Mouse (Mus musculus): ENCODE data around the gene Tle6.

Tle6 gene

DNA sequence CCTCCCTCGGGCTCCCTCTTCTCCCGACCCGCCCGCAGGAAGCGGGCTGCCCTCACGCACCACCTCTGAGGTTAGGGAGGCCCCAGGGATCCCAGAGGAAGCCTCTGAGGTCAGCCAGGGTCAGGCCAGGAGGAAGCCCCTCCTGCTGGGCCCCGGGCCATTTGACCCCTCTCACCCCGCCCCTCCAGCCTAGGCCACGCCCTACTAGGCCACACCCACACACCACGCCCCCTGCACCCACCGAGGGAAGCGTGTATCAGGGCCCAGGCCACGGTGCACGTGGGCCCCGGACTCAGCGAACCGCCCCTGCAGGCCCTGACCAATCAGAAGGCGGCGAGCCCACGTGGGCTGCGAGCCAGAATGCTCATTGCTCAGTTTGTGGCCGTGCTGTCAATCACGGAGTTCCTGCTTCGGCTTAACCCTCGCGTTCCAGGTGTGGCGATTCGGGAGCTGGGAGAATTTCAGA lies at the start of gene Tle6:
Gene Tle6, minus strand, starts transcription at position 336 of the 466 bp plus-strand sequence.
- peak; percentile 90 for DNase-seq (ENCODE audit: low read depth)

DNA sequence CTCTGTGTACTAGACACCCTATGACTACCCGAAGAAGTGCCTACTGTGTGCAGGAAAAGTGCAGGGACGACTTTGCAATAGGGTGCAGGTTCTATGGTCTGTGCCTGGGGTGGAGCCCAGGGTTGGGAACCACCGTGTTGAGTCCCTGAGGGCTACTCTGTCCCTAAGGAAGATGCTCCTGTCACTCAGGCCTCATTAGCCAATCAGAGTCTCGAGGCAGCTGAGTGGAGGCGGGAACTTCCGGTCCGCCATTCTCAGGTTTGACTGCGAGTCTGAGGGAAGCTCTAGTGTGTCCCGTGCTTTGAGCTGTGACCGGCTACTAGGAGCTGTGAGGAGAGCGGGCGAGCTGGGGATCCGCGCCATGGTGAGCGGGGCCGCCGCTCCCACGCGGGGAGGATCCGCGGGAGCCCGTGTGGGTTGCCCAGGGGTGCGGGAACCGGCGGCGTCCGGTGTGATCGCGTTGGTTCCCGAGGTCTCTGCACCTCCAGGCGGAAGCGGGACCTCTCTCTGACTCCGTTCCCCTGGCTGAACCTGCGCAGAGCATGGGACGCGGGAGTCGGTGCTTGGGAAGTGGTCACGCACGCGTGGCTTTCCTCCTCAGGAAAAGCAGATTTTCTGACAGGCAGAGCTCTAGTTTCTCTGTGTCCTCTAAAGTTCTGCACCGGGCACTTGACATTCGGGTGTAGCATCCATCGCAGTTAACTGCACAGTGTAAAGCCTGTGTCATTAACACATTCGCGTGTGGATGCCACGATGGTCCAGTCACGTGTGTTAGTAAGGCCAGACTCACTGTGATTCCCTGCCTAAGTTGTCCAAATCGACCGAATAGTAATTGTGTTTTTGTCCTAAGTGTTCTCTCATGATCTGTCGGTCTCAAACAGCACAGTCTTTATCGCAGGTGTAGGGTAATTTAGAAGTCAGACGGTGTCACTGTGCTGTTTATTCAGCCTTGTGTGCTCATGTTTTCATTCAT lies 48.2 kb upstream of the Tle6 start, which contains the start of gene Gm10778:
Gene Gm10778, plus strand, starts transcription at position 257 of the 973 bp plus-strand sequence.
- peak; percentile 95 for DNase-seq (ENCODE audit: low read depth)

- DNase-seq (ENCODE audit: low read depth) = peak; percentile 64
Measured at GRCm38 (mm10) chr10:81646015-81646555, 45.2 kb upstream of the Tle6 start.

DNA sequence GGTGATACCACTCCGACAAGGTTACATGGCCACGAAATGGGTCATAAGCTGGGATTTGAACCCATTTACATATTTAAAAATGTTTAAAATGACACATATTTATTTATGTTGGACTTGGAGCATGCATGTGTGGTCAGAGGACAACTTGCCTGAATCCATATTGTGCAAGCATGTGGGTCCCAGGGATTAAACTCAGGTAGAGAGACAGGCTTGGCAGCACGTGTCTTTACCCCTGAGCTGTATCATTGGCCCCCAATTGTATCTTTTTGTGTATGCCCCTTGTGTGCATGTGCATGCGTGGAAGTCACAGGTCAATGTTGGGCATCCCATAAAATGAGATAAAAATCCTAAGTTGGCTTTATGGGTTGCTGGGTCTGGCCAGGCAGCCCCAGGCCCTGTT lies 44.5 kb upstream of the Tle6 start:
- no peak for DNase-seq (ENCODE audit: low read depth)

- no peak for DNase-seq (ENCODE audit: low read depth)
Measured at GRCm38 (mm10) chr10:81644716-81645115, 43.8 kb upstream of the Tle6 start.

DNA sequence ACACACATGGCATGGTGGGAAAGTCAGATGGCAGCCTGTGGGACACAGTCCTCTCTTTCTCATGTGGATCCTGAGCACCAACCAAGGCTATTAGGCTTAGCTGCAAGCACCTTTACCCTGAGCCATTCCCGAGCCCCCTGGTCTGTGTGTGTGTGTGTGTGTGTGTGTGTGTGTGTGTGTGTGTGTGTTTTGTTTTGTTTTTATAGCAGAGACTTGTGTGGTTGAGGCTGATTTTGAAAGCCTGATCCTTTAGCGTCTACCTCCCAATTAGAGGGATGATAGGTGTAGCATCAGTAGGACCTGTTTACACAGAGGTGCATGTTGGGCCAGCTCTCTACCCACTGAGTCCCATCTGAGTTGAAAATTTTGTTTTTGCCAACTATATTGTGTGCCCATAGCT lies 43.3 kb upstream of the Tle6 start:
- no peak for DNase-seq (ENCODE audit: low read depth)

DNA sequence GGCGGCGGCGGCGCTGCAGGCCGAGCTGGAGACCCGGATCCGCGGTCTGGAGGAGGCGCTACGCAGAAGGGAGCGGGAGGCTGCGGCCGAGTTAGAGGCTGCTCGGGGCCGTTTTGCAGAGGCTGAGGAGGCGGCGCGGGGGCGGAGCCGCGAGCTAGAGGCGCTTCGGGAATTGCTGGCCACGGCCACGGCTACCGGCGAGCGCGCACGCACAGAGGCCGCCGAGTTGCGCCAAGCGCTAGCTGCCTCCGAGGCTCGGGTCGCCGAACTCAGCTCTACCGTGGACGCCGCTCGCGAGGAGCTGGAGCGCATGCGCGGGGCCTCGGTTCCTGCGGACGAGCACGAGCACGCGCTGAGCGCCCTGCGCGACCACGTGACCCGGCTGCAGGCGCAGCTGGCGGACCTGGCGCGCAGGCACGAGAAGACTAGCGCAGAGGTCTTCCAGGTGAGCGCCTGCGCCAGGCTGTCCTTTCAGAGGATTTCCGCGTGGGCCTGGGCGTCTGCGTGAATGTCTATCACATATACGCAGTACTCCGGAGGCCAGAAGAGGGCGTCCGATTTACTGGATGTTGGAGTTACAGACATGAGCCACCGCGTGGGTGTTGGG lies 42.7 kb upstream of the Tle6 start:
- DNase-seq (ENCODE audit: low read depth) = peak; percentile 99

DNA sequence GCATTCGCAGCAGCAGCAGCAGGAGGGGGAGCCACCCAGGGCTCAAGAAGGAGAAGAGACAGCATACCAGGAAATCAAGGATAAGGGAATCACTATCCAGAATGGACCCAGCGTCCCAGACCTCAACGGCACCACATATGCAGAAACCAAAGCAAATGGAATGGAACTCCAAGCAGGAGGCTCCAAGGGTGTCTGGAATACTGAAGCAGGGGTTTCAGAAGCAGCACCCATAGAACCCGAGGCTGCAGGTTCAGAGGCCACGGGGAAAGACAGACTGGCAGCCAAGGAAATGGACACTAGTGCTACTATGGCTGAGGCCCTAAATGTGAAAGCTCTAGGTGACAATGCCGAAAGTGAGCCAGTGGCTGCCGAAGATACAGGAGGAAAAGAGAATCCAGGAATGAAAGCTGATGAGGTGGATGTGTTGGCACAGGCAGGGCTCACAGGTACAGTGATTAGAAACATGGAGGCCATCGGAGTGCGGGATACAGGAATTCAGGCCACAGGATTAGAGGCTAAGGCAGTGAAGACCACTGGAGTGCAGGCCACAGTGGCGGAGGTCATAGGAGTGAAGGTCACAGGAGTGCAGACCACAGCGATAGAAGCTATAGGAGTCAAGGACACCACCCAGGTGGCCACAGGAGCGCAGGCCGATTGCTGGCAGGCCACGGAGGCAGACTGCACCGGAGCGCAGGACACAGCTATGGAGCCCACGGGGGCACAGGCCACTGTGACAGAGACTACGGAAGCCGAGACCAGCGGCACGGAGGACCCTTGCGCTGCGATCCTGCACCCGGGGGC lies 42.0 kb upstream of the Tle6 start:
- DNase-seq (ENCODE audit: low read depth) = peak; percentile 22

- DNase-seq (ENCODE audit: low read depth) = no peak
Measured at GRCm38 (mm10) chr10:81641978-81642647, 41.2 kb upstream of the Tle6 start.

- no peak for DNase-seq (ENCODE audit: low read depth)
Measured at GRCm38 (mm10) chr10:81641566-81641965, 40.7 kb upstream of the Tle6 start.

DNA sequence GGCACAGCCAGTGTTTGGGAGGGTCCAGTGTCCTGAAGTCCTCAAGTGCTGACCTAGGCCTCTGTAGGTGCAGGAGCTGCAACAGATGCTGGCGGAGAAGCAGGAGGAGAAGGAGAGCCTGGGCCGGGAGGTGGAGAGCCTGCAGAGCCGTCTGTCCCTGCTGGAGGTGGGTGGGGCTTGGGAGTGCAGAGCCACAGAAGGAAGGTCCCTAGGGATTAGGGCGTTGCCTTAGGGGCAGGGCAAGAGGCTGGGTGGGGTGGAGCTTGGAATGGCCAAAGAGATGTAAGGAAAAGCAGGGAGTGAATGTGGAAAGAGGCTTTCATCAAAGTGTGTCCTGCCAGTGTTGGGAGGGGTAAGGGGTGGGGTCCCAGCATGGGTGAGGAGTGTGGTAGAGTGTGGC lies 40.0 kb upstream of the Tle6 start:
- peak; percentile 30 for DNase-seq (ENCODE audit: low read depth)

DNA sequence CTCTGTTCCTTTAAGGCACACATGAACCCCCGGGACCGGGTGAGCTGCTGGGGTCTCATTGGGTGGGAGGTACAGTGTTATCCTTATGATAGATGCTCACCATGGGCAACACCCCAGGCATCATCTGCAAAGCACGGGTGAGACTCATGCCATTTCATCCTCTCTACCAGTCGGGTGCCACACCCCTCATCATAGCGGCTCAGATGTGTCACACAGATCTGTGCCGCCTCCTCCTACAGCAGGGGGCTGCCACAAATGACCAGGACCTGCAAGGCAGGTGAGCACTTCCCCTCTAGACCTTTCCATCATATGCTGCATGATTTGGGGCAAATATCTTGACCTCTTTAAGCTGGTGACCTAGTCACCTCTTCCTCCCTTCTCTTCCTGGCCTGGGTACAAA lies 37.2 kb upstream of the Tle6 start:
- no peak for DNase-seq (ENCODE audit: low read depth)

- no peak for DNase-seq (ENCODE audit: low read depth)
Measured at GRCm38 (mm10) chr10:81636338-81636737, 35.5 kb upstream of the Tle6 start.

- DNase-seq (ENCODE audit: low read depth) = peak; percentile 90
Measured at GRCm38 (mm10) chr10:81633253-81634099, 32.6 kb upstream of the Tle6 start.

DNA sequence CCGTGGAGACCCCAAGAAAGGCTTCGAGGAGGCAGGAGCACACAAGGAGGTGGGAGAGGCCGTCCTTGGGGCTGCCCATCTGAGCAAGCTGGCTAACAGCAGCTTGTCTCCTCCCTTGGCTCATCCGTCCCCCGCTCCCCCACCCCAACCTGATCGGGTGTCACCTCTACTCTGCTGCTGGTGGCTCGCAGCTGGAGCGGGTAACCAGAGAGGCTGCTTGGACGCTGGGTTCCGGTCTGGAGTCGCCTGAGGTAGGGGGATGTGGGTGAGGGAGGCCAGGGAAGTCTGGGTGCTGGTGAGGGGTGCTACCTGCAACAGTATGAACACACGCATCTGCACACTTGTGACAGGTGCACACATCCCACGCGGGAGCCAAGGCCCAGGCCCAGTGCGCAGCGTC lies 27.5 kb upstream of the Tle6 start, which contains the start of gene Ankrd24:
Gene Ankrd24, plus strand, starts transcription at position 151 of the 400 bp plus-strand sequence.
- DNase-seq (ENCODE audit: low read depth) = no peak

- DNase-seq (ENCODE audit: low read depth) = peak; percentile 52
Measured at GRCm38 (mm10) chr10:81627836-81628220, 27.0 kb upstream of the Tle6 start.

DNA sequence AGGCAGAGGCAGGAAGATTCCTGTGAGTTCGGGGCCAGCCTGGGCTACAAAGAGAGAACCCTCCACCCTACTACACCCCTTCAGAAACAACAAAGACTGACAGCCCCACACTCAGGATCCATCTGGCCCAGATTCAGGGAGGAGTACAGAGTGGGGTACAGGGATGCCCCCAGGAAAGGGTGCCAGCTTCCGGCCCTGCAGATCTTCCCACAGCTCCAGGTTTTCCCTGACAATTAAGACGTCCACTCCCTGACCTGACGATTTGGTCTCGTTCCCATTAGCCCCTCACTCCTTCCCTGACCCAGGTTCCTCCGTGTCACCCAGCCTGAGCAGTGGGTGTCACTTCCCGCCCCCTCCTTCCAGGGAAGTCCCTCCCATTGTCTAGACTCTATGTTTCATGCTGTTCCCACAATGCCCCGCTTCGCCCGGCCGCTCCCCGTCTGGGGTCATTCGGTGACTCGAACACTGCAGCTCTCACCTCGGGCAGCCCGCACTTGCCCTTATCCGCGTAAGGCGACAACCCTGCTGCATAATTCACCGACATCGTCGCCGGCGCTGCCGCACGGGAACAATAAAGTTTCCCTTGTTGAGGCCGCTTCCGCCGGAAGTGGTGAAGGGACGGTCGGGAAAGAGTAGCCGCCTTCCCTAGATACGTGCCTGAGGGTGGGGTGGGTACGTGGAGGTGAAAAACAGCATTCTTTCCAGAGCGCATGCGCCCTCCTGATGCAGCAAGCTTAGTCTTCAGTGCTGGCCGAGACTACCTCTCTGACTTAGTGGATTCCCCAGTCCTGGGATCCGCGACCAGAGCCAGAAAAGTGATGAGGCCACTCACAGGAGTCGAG lies 26.3 kb upstream of the Tle6 start, which contains the start of gene Sirt6:
Gene Sirt6, minus strand, starts transcription at position 804 of the 842 bp plus-strand sequence.
- peak; percentile 98 for DNase-seq (ENCODE audit: low read depth)

GRCm38 (mm10) chr10:81626101-81626993 lies 25.5 kb upstream of the Tle6 start:
- DNase-seq (ENCODE audit: low read depth) = peak; percentile 36

All from NIH3T3 (cell line).